ENCODE assay signal across 8 mouse cellular contexts in genomic region chr1:156263352-156263751, GRCm38 (mm10). TPM values are rescaled to one million over a fixed set of nuclear protein-coding genes. Genes with fewer than 3 reads are reported as not detected.
DNase-seq lines count a peak whose midpoint lies in the region; TF ChIP-seq lines count a peak whose summit lies in the region.
"Had no signal": no experiment of that assay in that cellular context is flagged by ENCODE, and none has a peak within 500 bp of the region (broad histone marks: within the 10 kb centered on the region; RNA-seq: fewer than 3 reads in every experiment).

No protein-coding gene starts in this region.

- no peak overlapping the region for H3K4me3 ChIP-seq in C2C12 (ENCODE audit: insufficient read depth, poor library complexity, severe bottlenecking)
- H3K4me3 ChIP-seq in spleen, adult 2 months (ENCODE audit: extremely low read depth, insufficient read depth, insufficient read length), result no peak overlapping the region

- H3K36me3 ChIP-seq in C2C12 (ENCODE audit: control insufficient read depth, insufficient read depth), result no peaks in the 10 kb centered on the region
- no peaks in the 10 kb centered on the region for H3K36me3 ChIP-seq in spleen, adult 2 months (ENCODE audit: control insufficient read depth, insufficient read depth, low read length)

- no peak overlapping the region for H3K27ac ChIP-seq in spleen, adult 2 months (ENCODE audit: insufficient read depth, low read length)

- no peak for TF ChIP-seq POLR2A in spleen, adult 2 months (IDR thresholded peaks at IDR 0.05; ENCODE audit: low read depth, low read length)

- no peaks in the 10 kb centered on the region for H3K79me3 ChIP-seq in C2C12 (ENCODE audit: low read depth)

- DNase-seq in ES-CJ7 (ENCODE audit: low read depth, low spot score), result peak; percentile 72
- DNase-seq in c-Kit-positive CD71-positive TER-119-positive erythroid progenitor cells, embryonic 14.5 days (ENCODE audit: low spot score), result peak; percentile 35
- DNase-seq in frontal cortex, postnatal 36 days (ENCODE audit: low spot score in 2 of 2), result peak; percentile 62 to 67
- DNase-seq in large intestine, adult 2 months (ENCODE audit: low read depth, low spot score), result peak; percentile 31
- peak; percentile 69 for DNase-seq in lung, postnatal 10 days
- peak in 1 of 2 experiments; percentile 8 for DNase-seq in spleen, adult 2 months (ENCODE audit: low read depth in 1 of 2, low spot score in 2 of 2)

- WGBS in large intestine, adult 2 months, result 47% methylated on average over 2 of the region's 2 CpGs
- WGBS in spleen, adult 2 months, result 67% methylated on average over 2 of the region's 2 CpGs

- no peaks in the 10 kb centered on the region for H3K4me1 ChIP-seq in spleen, adult 2 months (ENCODE audit: control insufficient read depth, insufficient read depth, insufficient read length)

- H3ac ChIP-seq in C2C12 (ENCODE audit: control insufficient read depth, insufficient read length, low read depth), result no peak overlapping the region

- H3K79me2 ChIP-seq in C2C12 (ENCODE audit: control insufficient read depth, insufficient read depth), result no peaks in the 10 kb centered on the region

- H3K27me3 ChIP-seq in C2C12 (ENCODE audit: control insufficient read depth, insufficient read depth, insufficient read length), result no peaks in the 10 kb centered on the region
- H3K27me3 ChIP-seq in spleen, adult 2 months (ENCODE audit: control insufficient read depth, insufficient read depth, low read length), result no peaks in the 10 kb centered on the region

- peak; percentile 56 for TF ChIP-seq CTCF in C2C12 (IDR thresholded peaks at IDR 0.05; ENCODE audit: control insufficient read depth, insufficient read depth, insufficient read length)
- TF ChIP-seq CTCF in spleen, adult 2 months (IDR thresholded peaks at IDR 0.05; ENCODE audit: extremely low read depth, insufficient read depth, insufficient read length, insufficient replicate concordance), result peak; percentile 62; the same call in 1 of the 2 replicates

TF ChIP-seq in C2C12, 6 proteins besides CTCF, POLR2A, EP300 and RAD21:
- no peak for TF ChIP-seq CEBPB (IDR thresholded peaks at IDR 0.05; ENCODE audit: low read depth)
- TF ChIP-seq MAX (IDR thresholded peaks at IDR 0.05), result no peak
- no peak for TF ChIP-seq MYOD1 (IDR thresholded peaks at IDR 0.05; ENCODE audit: control insufficient read depth, insufficient read length, low read depth)
- no peak for TF ChIP-seq FOSL1 (IDR thresholded peaks at IDR 0.05; ENCODE audit: insufficient read depth, low read length, poor library complexity, severe bottlenecking)
- no peak for TF ChIP-seq MYOG (IDR thresholded peaks at IDR 0.05; ENCODE audit: control insufficient read depth, extremely low read depth, insufficient read length)
- no peak for TF ChIP-seq USF1 (IDR thresholded peaks at IDR 0.05; ENCODE audit: low read depth)
TF ChIP-seq in C2C12: peak in this region for 0.

RNA-seq across cellular contexts. Expression of gene Tdrd5, which starts 40.1 kb away (rescaled TPM):
- polyA plus RNA-seq in C2C12 (2012; fragmentation: generic; extraction: Trizol), result 0.01 TPM
- polyA plus RNA-seq in large intestine, adult 2 months (2012; rRNA removed), result not detected in 2 replicates
- polyA plus RNA-seq in spleen, adult 2 months (2012; rRNA removed), result not detected in 2 replicates

RNA-seq across cellular contexts. Expression of gene Nphs2, which starts 47.2 kb away (rescaled TPM):
- polyA plus RNA-seq in C2C12 (2012; fragmentation: generic; extraction: Trizol), result 0.04 TPM
- polyA plus RNA-seq in large intestine, adult 2 months (2012; rRNA removed), result 0.02 TPM in 1 of 2 replicates, not detected in the other
- polyA plus RNA-seq in spleen, adult 2 months (2012; rRNA removed), result not detected in 2 replicates
- polyA plus RNA-seq: heart, embryonic 16.5 days had no signal

RNA-seq across cellular contexts. Expression of gene Fam163a, which starts 58.5 kb away (rescaled TPM):
- polyA plus RNA-seq in C2C12 (2012; fragmentation: generic; extraction: Trizol), result not detected
- 0.29 and 0.48 TPM in 2 replicates for polyA plus RNA-seq in large intestine, adult 2 months (2012; rRNA removed)
- polyA plus RNA-seq in spleen, adult 2 months (2012; rRNA removed), result 0.02 TPM in 1 of 2 replicates, not detected in the other
